Mouse (Mus musculus): Measurements from ENCODE around the gene Iglon5.

The Iglon5 gene

DNA sequence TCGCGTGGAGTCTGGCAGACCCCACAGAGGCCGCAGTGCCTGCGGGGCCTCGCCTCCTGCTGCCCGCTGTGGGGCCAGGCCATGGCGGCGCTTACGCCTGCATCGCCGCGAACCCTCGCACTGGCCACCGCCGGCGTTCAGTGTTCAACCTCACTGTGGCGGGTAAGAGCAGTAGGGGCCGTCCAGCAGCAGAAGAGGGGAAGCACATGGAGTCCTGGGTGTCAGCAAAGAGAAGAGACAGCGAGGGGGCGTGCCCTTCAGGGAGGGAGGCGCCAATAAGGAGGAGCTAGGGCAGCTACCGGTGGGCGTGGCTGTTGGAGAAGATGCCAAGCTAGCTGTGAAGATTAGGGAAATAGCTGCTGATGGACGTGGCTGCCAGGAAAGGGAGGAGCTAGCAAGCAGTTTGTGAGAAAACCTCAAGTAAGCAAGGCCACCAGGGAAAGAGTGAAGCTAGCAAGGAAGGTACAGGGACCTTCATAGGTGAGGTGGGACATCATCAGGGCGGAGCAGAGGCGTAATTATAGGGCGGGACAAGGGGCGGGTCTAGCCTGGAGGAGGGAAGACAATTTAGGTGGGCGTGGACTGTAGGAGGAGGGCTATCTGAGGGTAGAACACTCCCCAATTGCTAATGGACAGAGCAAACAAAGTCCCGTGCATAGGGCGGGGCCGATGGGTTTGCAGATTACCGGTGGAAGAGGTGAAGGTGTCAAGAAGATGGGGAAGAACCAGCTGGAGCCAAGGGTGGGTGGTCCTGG, 24.4 kb downstream of the Iglon5 start:
- DNase-seq (ENCODE audit: low read depth, low spot score) = peak; percentile 93

GRCm38 (mm10) chr7:43464864-43465343, 25.0 kb downstream of the Iglon5 start:
- no peak for DNase-seq (ENCODE audit: low read depth, low spot score)

GRCm38 (mm10) chr7:43463976-43464375, 25.9 kb downstream of the Iglon5 start:
- no peak for DNase-seq (ENCODE audit: low read depth, low spot score)

GRCm38 (mm10) chr7:43462851-43463250, 27.0 kb downstream of the Iglon5 start, which contains the start of gene Vsig10l:
TSS of gene Vsig10l (plus strand) at chr7:43463151.
- DNase-seq (ENCODE audit: low read depth, low spot score) = no peak

- no peak for DNase-seq (ENCODE audit: low read depth, low spot score)
Observed at GRCm38 (mm10) chr7:43454371-43454770, 35.5 kb downstream of the Iglon5 start.

- DNase-seq (ENCODE audit: low read depth, low spot score) = no peak
Observed at GRCm38 (mm10) chr7:43453599-43454355, 36.1 kb downstream of the Iglon5 start.

- DNase-seq (ENCODE audit: low read depth, low spot score) = peak; percentile 62
Observed at GRCm38 (mm10) chr7:43452609-43453008, 37.3 kb downstream of the Iglon5 start.

- no peak for DNase-seq (ENCODE audit: low read depth, low spot score)
Observed at GRCm38 (mm10) chr7:43451726-43452125, 38.1 kb downstream of the Iglon5 start.

DNA sequence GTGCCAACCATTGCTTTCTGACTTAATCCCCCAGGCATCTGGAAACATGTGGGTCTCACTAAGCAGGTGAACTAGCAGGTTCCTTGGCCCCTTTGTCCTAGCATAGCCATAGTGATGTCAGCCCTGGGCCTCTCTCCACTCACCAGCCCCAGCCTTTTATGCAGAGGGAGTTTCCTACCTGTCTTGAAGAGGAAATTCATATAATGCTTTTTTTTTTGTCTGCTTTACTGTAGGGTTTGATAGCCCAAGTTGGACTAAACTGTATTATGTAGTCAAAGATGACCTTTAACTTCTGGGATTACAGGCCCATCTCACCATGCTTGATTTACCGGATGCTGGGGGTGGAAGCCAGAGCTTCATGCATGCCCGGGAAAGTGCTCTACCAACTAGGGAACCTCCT, 40.1 kb downstream of the Iglon5 start:
- no peak for DNase-seq (ENCODE audit: low read depth, low spot score)

DNA sequence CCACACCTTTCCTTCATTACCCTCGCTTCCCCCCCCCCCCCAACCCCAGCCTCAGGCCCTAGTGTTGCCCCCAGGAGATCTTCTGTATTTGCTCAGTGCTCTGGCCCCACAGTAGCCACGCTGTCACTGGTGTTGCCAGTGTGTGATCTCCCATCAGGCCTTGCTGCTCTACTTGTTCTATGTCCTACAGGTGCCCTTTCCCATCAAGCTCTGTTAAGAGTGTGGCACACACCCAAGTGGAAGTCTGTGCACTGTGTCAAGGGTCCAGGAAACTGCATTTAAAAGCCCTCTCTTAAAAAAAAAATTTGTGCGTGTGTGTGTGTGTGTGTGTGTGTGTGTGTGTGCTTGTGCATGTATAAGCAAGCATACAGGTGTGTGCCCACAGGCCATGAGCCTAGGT, 41.6 kb downstream of the Iglon5 start:
- DNase-seq (ENCODE audit: low read depth, low spot score) = no peak

DNA sequence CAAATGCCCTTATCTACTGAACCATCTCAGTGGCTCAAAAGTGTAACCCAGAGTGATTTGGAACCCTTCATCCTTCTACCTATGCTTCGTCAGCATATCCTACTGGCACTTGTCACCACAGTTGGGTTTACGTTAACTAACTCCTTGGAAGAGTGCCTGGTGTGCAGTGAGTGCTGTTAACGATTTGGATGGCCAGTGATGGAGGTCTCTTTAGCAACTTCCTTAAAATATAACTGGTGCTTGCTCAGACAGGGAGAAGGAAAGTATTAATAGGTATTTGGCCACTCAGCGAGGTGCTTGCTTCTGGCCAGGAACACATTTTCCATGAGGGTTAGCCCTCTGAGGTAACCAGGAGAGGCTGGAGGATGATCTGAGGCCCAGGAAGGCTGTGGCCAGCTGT, 42.1 kb downstream of the Iglon5 start:
- DNase-seq (ENCODE audit: low read depth, low spot score) = no peak

GRCm38 (mm10) chr7:43443917-43444293, 46.0 kb downstream of the Iglon5 start, which contains the start of the genes Etfb and Gm45233:
TSS of gene Etfb (plus strand) at chr7:43444083.
TSS of gene Gm45233 (plus strand) at chr7:43444128.
- DNase-seq (ENCODE audit: low read depth, low spot score) = peak; percentile 96

- DNase-seq (ENCODE audit: low read depth, low spot score) = peak; percentile 87
Observed at GRCm38 (mm10) chr7:43443126-43443916, 46.6 kb downstream of the Iglon5 start.

DNA sequence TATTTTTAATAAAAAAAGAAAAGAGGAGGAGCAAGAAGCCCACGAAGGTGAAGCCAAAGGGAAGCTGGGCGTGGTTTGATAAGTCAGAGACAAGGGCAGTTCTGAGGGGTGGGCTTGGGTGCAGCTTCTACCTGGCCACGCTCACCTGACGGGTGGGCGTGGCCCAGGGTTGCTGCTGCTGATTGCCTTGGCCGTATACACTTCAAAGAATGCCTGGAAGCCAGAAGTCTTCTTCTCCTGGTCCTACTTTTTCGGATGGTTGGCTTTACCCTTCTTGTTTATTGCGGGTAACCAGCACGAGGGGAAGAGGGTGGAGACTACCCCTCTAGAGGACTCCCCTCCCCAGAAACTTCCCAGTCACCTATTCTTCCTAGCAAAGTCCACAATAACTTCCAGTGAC, 47.2 kb downstream of the Iglon5 start:
- DNase-seq (ENCODE audit: low read depth, low spot score) = no peak

DNA sequence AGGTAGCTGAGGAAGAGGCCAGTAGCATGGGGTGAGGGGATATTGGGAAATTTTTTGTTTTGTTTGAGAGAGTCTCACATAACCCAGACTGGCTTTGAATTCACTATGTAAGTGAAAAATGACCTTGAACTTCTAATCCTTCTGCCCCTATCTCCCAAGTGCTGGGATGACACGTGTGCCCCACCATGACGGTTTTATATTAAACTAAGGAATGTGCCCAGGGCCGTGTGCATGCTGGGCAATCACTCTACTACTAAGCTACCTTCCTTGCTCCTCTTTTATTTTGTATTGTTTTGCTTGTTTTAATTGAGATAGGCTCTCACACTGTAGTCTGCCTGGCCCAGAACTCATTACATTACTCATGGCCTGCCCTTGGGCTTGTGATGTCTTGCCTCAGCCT, 48.8 kb downstream of the Iglon5 start:
- no peak for DNase-seq (ENCODE audit: low read depth, low spot score)

GRCm38 (mm10) chr7:43440482-43440881, 49.4 kb downstream of the Iglon5 start, which contains the start of gene Cldnd2:
TSS of gene Cldnd2 (plus strand) at chr7:43440782.
- no peak for DNase-seq (ENCODE audit: low read depth, low spot score)

DNA sequence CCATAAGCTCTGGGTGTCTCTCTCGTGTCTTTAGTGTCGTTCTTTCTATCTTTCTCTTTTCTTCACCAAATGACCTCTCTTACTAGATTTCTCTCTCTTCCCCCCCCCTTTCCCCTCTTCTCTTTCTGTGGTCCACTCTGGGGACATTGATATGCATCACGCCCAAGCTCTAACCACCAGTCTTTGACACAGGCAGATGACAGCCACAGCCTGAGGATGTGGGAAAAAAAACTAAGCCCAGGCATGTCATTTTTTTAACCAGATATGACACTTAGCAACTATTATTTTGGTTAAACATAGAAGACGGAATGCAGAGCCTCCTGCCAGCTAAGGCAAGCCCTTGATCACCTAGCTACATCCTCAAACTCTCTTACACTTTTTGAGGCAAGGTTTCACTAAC, 51.3 kb downstream of the Iglon5 start:
- DNase-seq (ENCODE audit: low read depth, low spot score) = no peak

DNA sequence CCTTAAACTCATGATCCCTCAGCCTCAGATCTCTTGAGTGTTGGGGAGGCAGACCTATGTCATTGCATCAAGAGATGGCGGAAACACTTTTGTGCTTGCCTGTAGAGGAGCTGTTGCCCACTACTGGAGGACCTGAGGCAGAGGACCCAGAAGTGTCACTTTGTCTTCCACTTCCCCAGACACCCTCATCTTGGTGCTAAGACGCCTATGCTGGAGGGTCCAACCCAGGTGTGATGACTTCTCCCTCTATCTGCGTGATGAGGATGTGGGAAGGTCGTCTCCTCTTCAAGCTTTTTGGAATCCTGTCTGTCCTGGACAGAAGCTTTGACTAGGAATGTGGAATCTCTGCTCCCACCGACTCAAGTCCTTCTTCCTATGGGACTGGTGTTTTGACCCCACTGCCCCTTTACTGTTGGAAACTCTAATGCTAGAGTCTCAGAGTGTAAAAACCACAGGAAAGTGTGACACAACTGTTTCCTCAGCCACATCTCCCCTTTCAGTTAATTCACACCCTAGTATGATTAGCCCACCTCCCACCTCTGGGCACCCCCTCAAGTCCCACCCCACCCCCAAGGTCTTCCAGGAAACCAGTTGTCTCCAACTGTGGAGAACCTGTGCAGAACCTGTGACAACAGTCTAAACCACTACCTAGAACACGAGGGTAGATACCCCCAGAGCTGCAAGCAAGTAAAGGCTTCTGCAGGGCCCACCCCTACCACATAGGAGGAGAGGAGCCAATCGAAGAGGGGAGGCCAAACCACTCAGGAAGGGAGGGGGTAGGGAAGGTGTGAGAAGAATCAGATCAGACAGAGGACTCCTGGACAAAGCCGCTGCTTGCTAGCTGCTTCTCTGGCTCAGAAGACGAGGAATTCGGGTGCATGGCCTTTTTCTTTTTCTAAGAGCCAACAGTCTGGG, 53.3 kb downstream of the Iglon5 start, which contains the start of gene Nkg7:
Gene Nkg7 (plus strand): TSS at position 733 of the 915 bp plus-strand sequence.
- DNase-seq (ENCODE audit: low read depth, low spot score) = no peak

DNA sequence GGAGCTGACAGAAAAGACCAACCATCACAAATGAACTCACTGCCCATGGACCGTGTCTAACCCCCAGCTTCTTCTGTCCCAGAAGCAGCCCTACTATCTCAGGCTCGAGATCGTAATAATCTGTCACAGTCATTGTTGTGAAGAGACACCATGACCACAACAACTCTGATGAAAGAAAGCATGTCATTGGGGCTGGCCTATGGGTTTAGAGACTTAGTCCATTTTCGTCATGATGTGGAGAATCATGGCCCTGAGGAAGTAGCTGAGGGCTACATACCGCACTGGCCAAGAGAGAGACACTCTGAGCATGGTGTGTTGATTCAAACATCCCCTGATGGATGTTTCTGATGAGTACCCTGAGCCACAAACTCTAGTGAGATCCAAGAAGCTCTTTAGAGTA, 55.2 kb downstream of the Iglon5 start:
- no peak for DNase-seq (ENCODE audit: low read depth, low spot score)

GRCm38 (mm10) chr7:43432891-43433290, 57.0 kb downstream of the Iglon5 start:
- no peak for DNase-seq (ENCODE audit: low read depth, low spot score)

- no peak for DNase-seq (ENCODE audit: low read depth, low spot score)
Observed at GRCm38 (mm10) chr7:43429500-43429899, 60.4 kb downstream of the Iglon5 start.
